Mouse (Mus musculus) bone marrow macrophage, adult 2 months (primary cell): ENCODE data around the gene Olfr1512. TPM values are rescaled to one million over a fixed set of nuclear protein-coding genes. Genes with fewer than 3 reads are reported as not detected.
"Not testable (repeated sequence)": the region's sequence is repeated elsewhere in the genome, so short reads cannot be mapped to it uniquely, and the experiment has no call there.

Source experiments
- H3K27ac ChIP-seq: 2 replicates; pipeline ENCODE4 v1.5.1; 2012; ENCODE audit warnings: low read depth, low read length; ENCODE audit not compliant: insufficient read depth
- H3K4me1 ChIP-seq: 2 replicates; pipeline ENCODE4 v1.6.1; 2012; ENCODE audit warnings: low read length; ENCODE audit not compliant: control insufficient read depth, insufficient read depth
- H3K4me3 ChIP-seq: 2 replicates; pipeline ENCODE4 v1.5.1; 2012; ENCODE audit warnings: mild to moderate bottlenecking, low read length, moderate library complexity; ENCODE audit not compliant: insufficient read depth
- CTCF ChIP-seq: IDR thresholded peaks from 2 replicates; pipeline ENCODE4 v1.5.1; 2012; ENCODE audit warnings: low read depth, mild to moderate bottlenecking, low read length, moderate library complexity
- POLR2A ChIP-seq: IDR thresholded peaks from 2 replicates; pipeline ENCODE4 v1.6.1; 2012; ENCODE audit warnings: mild to moderate bottlenecking, low read depth, low read length, borderline replicate concordance
- polyA plus RNA-seq: library from polyadenylated mRNA; stranded (reverse); fragments of >200 nt; gene quantifications from 2 replicates; pipeline ENCODE4 v1.2.4, GENCODE M21; 2012; ENCODE audit not compliant: missing spikeins, insufficient read depth, insufficient read length

The Olfr1512 gene
- not detected in 2 replicates for polyA plus RNA-seq

DNA sequence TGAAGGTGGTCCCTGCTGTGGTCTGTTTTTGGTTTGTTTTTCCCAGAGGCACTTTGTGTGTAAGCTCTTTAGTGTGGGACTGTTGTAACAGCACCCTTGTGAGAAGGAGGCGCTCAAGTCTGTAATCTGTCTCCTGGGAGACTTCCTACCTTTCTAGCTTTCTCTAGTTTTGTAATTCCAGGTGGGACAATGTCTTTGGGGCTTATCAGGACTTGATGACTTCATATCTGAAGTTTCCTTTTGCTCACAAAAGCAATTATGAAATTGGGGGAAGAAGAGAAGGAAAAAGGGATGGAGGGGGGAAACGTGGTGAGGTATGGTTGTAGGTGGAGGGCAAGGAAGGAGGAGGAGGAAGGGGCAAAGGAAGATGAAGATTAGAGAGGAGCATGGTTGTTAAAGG, at the start of gene Olfr1512:
Olfr1512 (minus strand) TSS at position 101 of the 400 bp plus-strand sequence.
- no peak for TF ChIP-seq CTCF
- no peak for TF ChIP-seq POLR2A
- no peak within 1 kb of the TSS for H3K27ac ChIP-seq

DNA sequence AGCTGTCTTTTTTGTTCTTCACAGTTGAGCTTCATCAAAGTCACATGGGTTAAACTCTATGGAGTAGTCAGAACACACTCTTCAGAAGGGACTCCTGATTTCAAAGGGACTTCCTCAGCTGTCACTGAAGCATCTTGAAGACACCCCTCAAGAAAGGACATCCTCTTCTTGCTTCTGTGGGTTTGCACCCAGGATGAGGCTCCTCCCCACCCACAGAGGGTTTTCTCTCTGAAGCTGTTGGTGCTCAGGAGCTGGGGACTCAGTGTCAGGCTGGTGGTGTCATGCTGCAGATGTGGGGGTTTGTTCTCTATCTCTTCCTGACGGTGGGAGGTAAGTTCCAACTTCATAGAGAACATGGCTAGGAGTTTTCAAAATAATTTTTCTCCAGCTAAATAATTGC, 48.7 kb upstream of the Olfr1512 start:
- Histone ChIP-seq H3K4me3 (no peak overlapping the region), H3K4me1 (no peaks in the 10 kb centered on the region), H3K27ac (no peak overlapping the region)
- TF ChIP-seq CTCF (no peak), POLR2A (no peak)

More for the DNA sequence above, at the start of gene Olfr1512:
- no peak within 1 kb of the TSS for H3K4me3 ChIP-seq
- no peaks in the 10 kb centered on the region for H3K4me1 ChIP-seq

DNA sequence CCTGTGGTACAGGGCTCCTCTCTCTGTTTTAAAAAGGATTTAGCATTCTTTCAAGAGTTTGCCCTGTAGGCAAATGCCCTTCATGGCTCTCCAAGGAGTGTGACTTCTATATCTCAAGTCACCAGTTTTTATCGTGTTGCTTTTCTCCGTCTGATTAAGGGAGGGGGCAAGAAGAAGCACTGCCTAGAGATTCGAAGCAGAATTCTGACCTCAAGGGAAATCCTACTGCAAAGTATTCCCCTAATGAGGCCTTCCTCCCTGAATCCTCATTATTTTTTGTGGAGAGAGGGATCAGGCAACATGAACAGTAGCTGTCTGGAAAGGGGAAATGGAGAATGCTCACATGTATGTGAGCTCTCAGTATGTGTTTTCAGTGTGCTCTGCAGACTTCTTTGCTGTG, 35.3 kb upstream of the Olfr1512 start, which contains the start of gene Olfr1510:
Olfr1510 (minus strand) TSS at position 101 of the 400 bp plus-strand sequence.
- Histone ChIP-seq H3K4me3 (no peak within 1 kb of the TSS), H3K4me1 (no peaks in the 10 kb centered on the region), H3K27ac (no peak within 1 kb of the TSS)
- no peak for TF ChIP-seq CTCF
- TF ChIP-seq POLR2A: no peak

DNA sequence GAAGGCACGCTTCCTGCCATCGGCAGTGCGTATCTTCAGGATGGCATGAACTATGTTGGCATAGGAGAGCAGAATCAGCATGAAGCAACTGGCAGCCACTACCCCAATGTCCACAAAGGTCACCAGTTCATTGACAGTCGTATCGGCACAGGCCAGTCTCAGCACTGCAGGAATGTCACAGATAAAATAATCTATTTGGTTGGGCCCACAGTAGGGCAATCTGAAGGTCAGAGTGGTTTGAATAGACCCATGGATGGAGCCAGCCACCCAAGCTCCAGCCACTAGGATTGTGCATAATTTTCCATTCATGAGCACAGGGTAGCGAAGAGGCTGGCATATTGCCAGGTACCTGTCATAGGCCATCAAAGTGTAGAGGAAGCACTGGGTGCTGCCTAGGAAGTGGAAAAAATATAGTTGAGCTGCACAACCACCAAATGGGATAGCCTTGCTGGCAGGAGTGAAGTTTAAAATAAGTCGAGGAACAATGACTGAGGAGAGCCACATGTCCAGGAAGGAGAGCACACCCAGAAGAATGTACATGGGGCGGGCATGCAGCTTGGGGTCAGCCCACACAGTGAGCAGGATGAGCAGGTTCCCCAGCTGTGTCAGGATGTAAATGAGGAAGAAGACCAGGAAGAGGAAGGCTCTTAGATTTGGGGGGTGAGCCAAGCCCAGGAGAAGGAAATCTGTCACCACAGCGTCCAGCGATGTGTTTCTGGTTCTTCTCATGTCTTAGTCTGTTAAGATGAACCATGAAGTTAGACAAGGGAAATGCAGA, 31.4 kb upstream of the Olfr1512 start:
- H3K27ac ChIP-seq, H3K4me1 ChIP-seq, H3K4me3 ChIP-seq: not testable (repeated sequence)

DNA sequence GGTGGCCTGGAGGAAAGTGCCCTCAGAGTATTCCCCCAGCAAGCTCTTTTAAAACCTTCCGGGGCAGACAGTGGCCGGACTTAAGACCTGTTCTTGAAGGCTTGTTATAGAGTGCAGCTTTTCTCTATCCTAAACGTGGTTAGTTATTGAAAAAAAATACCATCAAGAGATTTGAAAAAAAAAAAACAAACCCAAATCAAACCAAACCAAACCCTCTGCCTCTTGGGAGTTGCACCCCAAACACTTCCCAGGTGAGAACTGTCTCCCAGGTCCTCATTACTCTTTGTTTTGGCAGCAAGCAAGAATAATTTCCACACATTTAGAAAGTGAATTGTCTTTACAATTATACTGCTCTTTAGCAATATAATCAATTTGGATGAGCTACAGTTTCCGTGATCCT, 18.3 kb upstream of the Olfr1512 start, which contains the start of gene Olfr1511:
Olfr1511 (minus strand) TSS at position 101 of the 400 bp plus-strand sequence.
- Histone ChIP-seq H3K27ac (no peak within 1 kb of the TSS), H3K4me1 (no peaks in the 10 kb centered on the region), H3K4me3 (no peak within 1 kb of the TSS)
- TF ChIP-seq POLR2A (no peak), CTCF (no peak)

DNA sequence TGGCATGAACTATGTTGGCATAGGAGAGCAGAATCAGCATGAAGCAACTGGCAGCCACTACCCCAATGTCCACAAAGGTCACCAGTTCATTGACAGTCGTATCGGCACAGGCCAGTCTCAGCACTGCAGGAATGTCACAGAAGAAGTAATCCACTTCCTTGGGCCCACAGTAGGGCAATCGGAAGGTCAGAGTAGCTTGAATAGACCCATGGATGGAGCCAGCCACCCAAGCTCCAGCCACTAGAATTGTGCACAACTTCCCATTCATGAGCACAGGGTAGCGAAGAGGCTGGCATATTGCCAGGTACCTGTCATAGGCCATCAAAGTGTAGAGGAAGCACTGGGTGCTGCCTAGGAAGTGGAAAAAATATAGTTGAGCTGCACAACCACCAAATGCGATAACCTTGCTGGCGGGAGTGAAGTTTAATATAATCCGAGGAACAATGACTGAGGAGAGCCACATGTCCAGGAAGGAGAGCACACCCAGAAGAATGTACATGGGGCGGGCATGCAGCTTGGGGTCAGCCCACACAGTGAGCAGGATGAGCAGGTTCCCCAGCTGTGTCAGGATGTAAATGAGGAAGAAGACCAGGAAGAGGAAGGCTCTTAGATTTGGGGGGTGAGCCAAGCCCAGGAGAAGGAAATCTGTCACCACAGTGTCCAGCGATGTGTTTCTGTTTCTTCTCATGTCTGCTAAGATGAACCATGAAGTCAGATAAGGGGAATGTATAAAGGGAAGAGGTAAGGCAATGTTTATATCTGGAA, 11.3 kb upstream of the Olfr1512 start:
- not testable (repeated sequence) for H3K27ac ChIP-seq, H3K4me1 ChIP-seq
- H3K4me3 ChIP-seq: peak overlapping the region; percentile 5; the same call in 1 of the 2 replicates

DNA sequence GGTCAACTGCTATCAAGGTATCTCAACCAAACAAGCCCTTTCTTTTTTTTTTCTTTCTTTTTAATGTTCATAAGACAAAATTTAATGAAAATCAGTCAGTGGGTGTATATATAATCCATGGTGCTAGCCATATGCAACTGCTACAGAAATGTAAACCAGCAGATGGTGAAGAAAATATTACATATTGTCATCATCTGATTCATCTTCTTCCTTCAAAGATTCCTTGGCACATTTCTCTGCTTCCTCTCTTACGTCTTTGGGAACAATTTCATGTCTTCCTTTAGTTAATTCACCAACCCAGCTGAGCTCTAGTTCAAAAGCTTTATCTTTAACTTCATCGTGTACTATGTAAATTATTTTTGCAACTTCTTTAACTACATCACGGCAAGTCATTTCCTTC, 10.2 kb downstream of the Olfr1512 start:
- no peaks in the 10 kb centered on the region for H3K4me1 ChIP-seq
- no peak overlapping the region for H3K27ac ChIP-seq
- H3K4me3 ChIP-seq: no peak overlapping the region
- TF ChIP-seq POLR2A (no peak), CTCF (no peak)

DNA sequence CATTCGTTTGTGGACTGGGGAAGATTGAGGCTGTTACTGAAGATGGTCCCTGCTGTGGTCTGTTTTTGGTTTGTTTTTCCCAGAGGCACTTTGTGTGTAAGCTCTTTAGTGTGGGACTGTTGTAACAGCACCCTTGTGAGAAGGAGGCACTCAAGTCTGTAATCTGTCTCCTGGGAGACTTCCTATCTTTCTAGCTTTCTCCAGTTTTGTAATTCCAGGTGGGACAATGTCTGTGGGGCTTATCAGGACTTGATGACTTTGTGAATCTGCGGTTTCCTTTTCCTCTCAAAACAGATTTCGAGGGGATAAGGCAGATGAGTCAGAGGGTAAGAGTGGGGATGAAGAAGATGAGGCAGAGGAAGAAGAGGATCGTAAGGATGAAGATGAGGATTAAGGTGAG, 22.7 kb downstream of the Olfr1512 start, which contains the start of gene Olfr1513:
Olfr1513 (minus strand) TSS at position 101 of the 400 bp plus-strand sequence.
- Histone ChIP-seq H3K27ac (no peak within 1 kb of the TSS), H3K4me3 (no peak within 1 kb of the TSS), H3K4me1 (no peaks in the 10 kb centered on the region)
- TF ChIP-seq POLR2A: no peak

DNA sequence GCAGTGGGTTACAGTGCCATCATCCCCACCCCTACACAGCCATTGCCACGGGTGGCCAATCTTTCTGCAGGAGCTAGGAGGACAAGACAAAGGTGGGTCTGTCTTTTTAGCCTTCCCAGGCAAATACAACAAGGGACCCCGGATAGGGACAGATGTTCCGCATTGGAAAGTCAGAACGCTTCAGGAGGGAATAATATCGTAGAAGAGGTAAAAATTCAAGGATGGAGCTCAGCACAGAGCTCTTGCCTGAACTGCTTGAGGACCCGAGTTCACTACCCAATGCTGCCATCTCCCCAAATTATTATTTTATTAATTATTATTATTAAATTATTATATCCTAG, 39.5 kb downstream of the Olfr1512 start:
- no peak overlapping the region for H3K27ac ChIP-seq
- H3K4me1 ChIP-seq: no peaks in the 10 kb centered on the region
- H3K4me3 ChIP-seq: no peak overlapping the region
- TF ChIP-seq POLR2A (no peak), CTCF (no peak)

DNA sequence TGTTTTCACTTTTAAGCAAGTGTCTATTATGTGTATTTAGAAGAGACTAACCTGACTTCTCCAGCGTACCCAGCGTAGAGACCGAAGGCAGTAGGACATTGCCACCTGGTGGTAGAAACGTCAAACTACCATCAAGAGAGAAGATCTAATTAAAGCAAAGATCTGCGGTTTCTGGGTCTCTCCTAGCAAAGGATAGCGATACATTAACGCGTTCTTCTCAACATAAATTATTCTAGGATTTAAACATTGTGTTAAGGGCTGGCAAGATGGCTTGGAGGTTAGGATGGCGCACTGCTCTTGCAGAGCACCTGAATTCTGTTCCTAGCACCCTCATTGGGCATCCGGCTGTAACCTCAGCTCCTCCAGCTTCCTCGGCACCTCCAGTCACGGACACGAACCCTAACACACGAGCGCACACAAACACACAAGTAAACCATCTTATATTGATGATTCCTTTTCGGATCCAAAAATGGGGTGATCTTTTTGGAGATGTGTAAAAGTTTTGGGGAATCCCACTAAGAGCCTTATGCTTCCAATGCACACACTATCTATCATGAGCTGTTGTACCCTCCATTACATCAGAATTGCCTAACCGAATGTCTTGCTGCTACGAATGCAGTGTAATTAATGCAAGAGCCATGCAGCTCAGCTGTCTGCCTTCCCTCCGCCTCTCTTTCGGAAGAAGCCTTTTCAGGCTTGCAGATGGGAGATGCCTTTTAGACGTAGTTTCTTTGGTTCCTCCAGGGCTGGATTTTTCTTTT, 40.0 kb downstream of the Olfr1512 start:
- no peak overlapping the region for H3K27ac ChIP-seq
- no peak for TF ChIP-seq POLR2A
- TF ChIP-seq CTCF: no peak
- no peaks in the 10 kb centered on the region for H3K4me1 ChIP-seq
- H3K4me3 ChIP-seq: no peak overlapping the region
